Mouse (Mus musculus) megakaryocyte-erythroid progenitor cell, adult 5-6 weeks (primary cell): ENCODE results near the gene Artn. TPM values are rescaled to one million over a fixed set of nuclear protein-coding genes. Genes with fewer than 3 reads are reported as not detected.
A peak's percentile ranks its signal among the peaks of the same experiment; 100 is the strongest.

Experiments used
- ATAC-seq: replicated peaks from 2 replicates; pipeline ENCODE4 v1.8.0; 2016; ENCODE audit warnings: mild to moderate bottlenecking, inconsistent platforms; ENCODE audit not compliant: severe bottlenecking, poor library complexity, low FRiP score, low TSS enrichment
- total RNA-seq, 2 experiments: library from RNA; stranded (forward) in 1 of 2; stranded (reverse) in 1 of 2; fragments of 200-1000, 215-1000 nt in 1 of 2; fragments of >200 nt in 1 of 2; fragmentation: Nextera tagmentation in 1 of 2; gene quantifications; 2 replicates each; pipeline ENCODE4 v1.2.3; 2014 to 2017

Gene Artn
- total RNA-seq, 2 experiments from 2014 or later: not detected

DNA sequence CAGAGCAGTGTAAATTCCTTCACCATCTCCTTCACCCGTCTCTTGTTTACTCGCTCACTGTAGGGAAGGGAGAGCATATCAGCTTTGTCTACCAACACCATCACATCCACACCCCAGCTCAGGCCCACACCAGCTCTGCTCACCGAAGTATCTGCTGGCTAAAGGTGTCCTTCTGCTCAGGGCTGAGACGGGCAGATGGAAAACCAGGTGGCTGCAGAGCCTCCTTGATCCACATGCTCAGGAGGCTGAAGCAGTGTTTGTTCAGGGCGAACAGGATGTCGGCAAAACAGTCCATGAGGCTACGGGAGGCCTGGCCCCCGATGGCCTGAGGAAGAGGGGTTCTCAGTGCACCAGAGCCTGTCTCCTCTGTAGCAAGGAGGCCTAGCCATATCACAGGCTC lies 35.0 kb downstream of the Artn start:
- no peak for ATAC-seq

GRCm38 (mm10) chr4:117893376-117893775 lies 36.2 kb downstream of the Artn start:
- ATAC-seq: peak; percentile 42; the same call in 1 of the 2 replicates

GRCm38 (mm10) chr4:117891738-117892161 lies 37.8 kb downstream of the Artn start, which contains the start of gene Dph2:
Gene Dph2 (minus strand): TSS chr4:117892032.
- ATAC-seq: peak; percentile 86

GRCm38 (mm10) chr4:117890750-117891149 lies 38.8 kb downstream of the Artn start:
- ATAC-seq: no peak

GRCm38 (mm10) chr4:117890031-117890430 lies 39.5 kb downstream of the Artn start:
- no peak for ATAC-seq

DNA sequence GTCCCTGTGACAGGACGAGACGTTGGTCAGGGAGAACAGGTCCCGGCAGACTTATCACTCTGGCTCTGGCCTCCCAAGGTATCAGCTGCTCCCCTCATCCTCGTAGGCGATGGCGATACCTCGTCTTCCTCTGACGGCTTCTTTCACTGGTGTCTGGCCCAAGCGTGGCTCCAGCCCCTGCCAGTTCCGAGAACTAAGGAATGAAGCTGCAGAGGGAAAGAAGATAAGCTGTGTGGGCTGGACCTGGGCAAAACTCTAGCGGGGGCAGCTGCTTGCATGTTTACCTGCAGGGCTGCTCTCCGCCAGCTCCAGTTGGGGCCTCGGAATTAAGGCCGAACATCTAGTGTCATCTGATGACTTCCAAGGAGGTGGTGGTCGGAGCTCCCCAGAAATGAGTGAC lies 40.1 kb downstream of the Artn start:
- no peak for ATAC-seq

GRCm38 (mm10) chr4:117887920-117888319 lies 41.6 kb downstream of the Artn start:
- ATAC-seq: no peak

DNA sequence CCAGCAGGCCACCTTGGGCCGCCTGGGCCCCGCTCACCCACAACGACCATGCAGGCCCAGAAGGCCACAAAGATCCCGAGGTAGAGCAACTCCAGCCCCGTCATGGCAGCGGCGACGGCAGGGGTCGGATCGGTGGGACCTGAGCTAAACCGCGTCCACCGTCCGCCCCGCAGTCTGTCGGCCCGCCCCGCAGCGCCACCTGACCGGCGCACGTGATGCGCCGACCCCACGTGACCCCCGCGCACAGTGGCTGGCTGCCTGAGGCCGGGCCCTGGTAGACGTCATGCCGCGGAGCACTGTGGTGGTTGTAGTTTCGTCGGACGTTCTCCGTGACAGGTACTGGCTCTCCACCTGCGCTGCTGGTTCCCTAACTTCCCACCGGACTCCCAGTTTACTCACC lies 42.4 kb downstream of the Artn start, which contains the start of gene Atp6v0b:
TSS of gene Atp6v0b (minus strand) at position 201 of the 400 bp plus-strand sequence.
- peak; percentile 82 for ATAC-seq

DNA sequence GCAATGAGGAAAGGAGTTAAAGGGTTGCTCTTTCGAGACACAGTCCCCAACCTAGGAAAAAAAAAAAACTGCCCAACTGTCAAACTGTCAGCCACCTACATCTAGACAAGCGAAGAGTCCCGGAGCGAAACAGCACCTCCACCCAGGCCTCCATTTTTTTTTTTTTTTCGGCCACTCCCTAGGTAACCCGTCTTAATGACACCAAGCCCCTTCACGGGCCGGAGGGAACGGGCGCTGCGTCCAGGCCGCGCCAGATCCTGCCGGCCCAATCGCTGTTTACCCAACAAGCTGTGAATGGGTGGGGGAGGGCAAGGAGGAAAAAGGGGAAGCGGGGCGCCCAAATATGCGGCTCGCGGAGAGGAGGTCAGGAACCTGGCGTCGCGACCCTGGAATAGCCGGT lies 42.9 kb downstream of the Artn start:
- peak; percentile 19; the same call in 1 of the 2 replicates for ATAC-seq

- ATAC-seq: no peak
These were observed 43.6 kb downstream of the Artn start for GRCm38 (mm10) chr4:117885994-117886393.

GRCm38 (mm10) chr4:117885093-117885492 lies 44.5 kb downstream of the Artn start:
- ATAC-seq: no peak

GRCm38 (mm10) chr4:117884146-117884545 lies 45.4 kb downstream of the Artn start:
- no peak for ATAC-seq

DNA sequence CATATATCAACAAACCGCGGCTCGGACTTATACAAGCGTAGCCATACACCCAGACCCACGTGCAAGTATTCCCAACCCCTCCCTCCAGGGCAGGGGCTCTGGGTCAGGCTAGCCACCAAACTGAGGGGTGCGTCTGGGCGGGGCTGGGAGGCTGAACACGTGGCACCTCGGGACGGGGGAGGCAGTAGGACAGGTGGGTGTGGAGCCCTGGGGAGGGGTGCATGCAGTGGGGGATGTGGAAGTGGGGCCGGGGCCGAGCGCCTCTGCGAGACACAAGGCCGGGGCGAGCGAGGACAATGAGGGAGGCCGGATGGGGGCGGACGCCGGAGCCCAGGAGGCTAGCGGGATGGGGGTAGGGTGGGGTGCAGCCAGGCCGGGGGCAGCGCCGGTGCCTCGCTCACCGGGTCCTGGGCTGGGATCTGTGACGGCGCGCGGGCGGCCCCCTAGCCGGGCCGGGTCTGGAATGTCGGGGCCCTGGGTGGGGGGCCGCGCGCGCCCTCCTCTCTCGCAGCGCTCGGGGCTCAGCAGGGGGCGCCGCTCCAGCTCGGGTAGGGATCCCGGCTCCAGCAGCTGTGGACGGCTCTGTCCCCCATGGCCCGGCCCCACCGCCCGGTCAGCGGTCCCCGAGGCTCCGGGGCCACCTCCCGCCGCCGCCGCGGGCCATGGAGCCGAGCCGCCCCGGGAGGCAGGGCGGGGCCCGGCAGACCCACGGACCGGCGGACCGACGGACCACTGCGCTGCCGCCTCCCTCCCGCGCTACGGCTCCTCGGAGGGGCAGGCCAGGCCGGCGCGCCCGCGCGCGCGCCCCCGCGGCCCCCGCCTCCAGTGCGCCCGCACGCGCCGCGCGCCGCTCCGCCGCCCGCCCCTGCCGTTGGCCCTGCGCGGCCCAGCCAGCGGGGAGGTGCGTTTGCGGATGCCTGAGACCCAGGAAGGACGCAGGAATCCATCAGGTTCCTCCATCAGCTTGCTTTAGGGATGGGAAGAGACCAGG lies 46.6 kb downstream of the Artn start, which contains the start of gene B4galt2:
TSS of gene B4galt2 (minus strand) at position 787 of the 991 bp plus-strand sequence.
- no peak for ATAC-seq

DNA sequence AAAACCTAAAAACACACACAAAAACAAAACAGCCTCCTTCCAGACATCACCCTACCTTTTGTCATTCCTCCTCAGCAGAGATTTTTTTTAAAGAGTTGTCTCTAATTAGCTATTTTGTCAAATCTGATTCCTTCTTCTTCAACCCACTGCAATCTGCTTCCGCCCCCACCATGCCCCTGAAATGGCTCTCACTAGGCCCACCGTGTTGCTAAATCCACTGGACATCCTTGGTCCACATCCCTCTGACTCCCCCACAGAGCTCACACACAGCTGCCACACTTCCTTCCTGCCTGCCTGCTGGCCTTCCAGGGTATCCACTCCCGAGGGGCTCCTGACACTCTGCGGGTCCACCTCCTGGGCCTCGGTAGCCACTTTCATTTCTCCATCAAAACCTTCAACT lies 50.9 kb downstream of the Artn start:
- ATAC-seq: no peak

GRCm38 (mm10) chr4:117878301-117878700 lies 51.3 kb downstream of the Artn start:
- no peak for ATAC-seq

Other genes with a start within 250 kb of the Artn start
- gene Dmap1, start 247.5 kb downstream of the Artn start, total RNA-seq (2014; fragmentation: Nextera tagmentation): 28.2 and 41.6 TPM in 2 replicates
- gene Dmap1, start 247.5 kb downstream of the Artn start, total RNA-seq (2017): 28.0 and 34.6 TPM in 2 replicates
- gene Gm12845, start 205.4 kb downstream of the Artn start, total RNA-seq (2014; fragmentation: Nextera tagmentation): not detected in 2 replicates
- gene Gm12845, start 205.4 kb downstream of the Artn start, total RNA-seq (2017): not detected in 2 replicates
- gene Klf17, start 164.1 kb downstream of the Artn start, total RNA-seq (2014; fragmentation: Nextera tagmentation): not detected in 2 replicates
- gene Klf17, start 164.1 kb downstream of the Artn start, total RNA-seq (2017): not detected in 2 replicates
- 0.68 and 4.9 TPM in 2 replicates for gene Slc6a9, start 95.3 kb downstream of the Artn start, total RNA-seq (2014; fragmentation: Nextera tagmentation)
- 0.23 TPM in 1 of 2 replicates, not detected in the other for gene Slc6a9, start 95.3 kb downstream of the Artn start, total RNA-seq (2017)
- not detected in 2 replicates for gene Ccdc24, start 57.2 kb downstream of the Artn start, total RNA-seq (2014; fragmentation: Nextera tagmentation)
- not detected in 2 replicates for gene Ccdc24, start 57.2 kb downstream of the Artn start, total RNA-seq (2017)
- not detected in 2 replicates for gene B4galt2, start 46.3 kb downstream of the Artn start, total RNA-seq (2014; fragmentation: Nextera tagmentation)
- gene B4galt2, start 46.3 kb downstream of the Artn start, total RNA-seq (2017): 2.8 TPM in 1 of 2 replicates, not detected in the other
- gene Atp6v0b, start 42.4 kb downstream of the Artn start, total RNA-seq (2014; fragmentation: Nextera tagmentation): 164 and 195 TPM in 2 replicates
- 40.6 and 60.1 TPM in 2 replicates for gene Atp6v0b, start 42.4 kb downstream of the Artn start, total RNA-seq (2017)
- 12.8 and 24.7 TPM in 2 replicates for gene Dph2, start 37.7 kb downstream of the Artn start, total RNA-seq (2014; fragmentation: Nextera tagmentation)
- gene Dph2, start 37.7 kb downstream of the Artn start, total RNA-seq (2017): 11.7 and 12.6 TPM in 2 replicates
- 18.4 and 23.4 TPM in 2 replicates for gene Ipo13, start 14.8 kb downstream of the Artn start, total RNA-seq (2014; fragmentation: Nextera tagmentation)
- gene Ipo13, start 14.8 kb downstream of the Artn start, total RNA-seq (2017): 6.4 and 7.8 TPM in 2 replicates
- 14.1 and 28.4 TPM in 2 replicates for gene St3gal3, start 205.2 kb upstream of the Artn start, total RNA-seq (2014; fragmentation: Nextera tagmentation)
- 6.6 and 8.4 TPM in 2 replicates for gene St3gal3, start 205.2 kb upstream of the Artn start, total RNA-seq (2017)